Mouse (Mus musculus) heart, embryonic 15.5 days (tissue): Measurements from ENCODE around the gene Phkg1. TPM values are rescaled to one million over a fixed set of nuclear protein-coding genes. Genes with fewer than 3 reads are reported as not detected.

ENCODE experiments used
- ATAC-seq: fragments of 200-750 bp; cut with Nextera tagmentation; replicated peaks from 2 replicates; pipeline ENCODE4 v1.8.0; 2017; ENCODE audit warnings: low read depth, moderate TSS enrichment; ENCODE audit not compliant: insufficient number of reproducible peaks, insufficient read depth, low FRiP score
- H3K27ac ChIP-seq: fragments of 300-500 bp; sonication (generic); 2 replicates; pipeline ENCODE4 v1.5.1; 2015; ENCODE audit warnings: mild to moderate bottlenecking, inconsistent platforms
- H3K27me3 ChIP-seq: fragments of 300-500 bp; sonication (generic); 2 replicates; pipeline ENCODE4 v1.6.1; 2015; ENCODE audit warnings: inconsistent platforms
- H3K36me3 ChIP-seq: fragments of 300-500 bp; sonication (generic); 2 replicates; pipeline ENCODE4 v1.6.1; 2015; ENCODE audit warnings: mild to moderate bottlenecking, inconsistent platforms
- H3K4me1 ChIP-seq: fragments of 300-500 bp; sonication (generic); replicated peaks from 2 replicates; pipeline ENCODE4 v1.6.1; 2015; ENCODE audit warnings: inconsistent platforms
- H3K4me2 ChIP-seq: fragments of 300-500 bp; sonication (generic); 2 replicates; pipeline ENCODE4 v1.6.1; 2015; ENCODE audit warnings: inconsistent platforms, mild to moderate bottlenecking, moderate library complexity
- H3K4me3 ChIP-seq: fragments of 300-500 bp; sonication (generic); 2 replicates; pipeline ENCODE4 v1.5.1; 2015; ENCODE audit warnings: mild to moderate bottlenecking, inconsistent platforms
- H3K9ac ChIP-seq: fragments of 300-500 bp; sonication (generic); 2 replicates; pipeline ENCODE4 v1.6.1; 2015; ENCODE audit warnings: mild to moderate bottlenecking, inconsistent platforms
- H3K9me3 ChIP-seq: fragments of 300-500 bp; sonication (generic); replicated peaks from 2 replicates; pipeline ENCODE4 v1.6.1; 2016; ENCODE audit warnings: inconsistent platforms
- WGBS: fragments of 180-500 bp; shearing (Covaris S2); methylation state at CpG from one replicate; pipeline ENCODE4 v1.1.7; 2015; ENCODE audit warnings: mixed read lengths; 5-methylcytosine and 5-hydroxymethylcytosine counted together
- polyA plus RNA-seq: library from polyadenylated mRNA; unstranded; fragments of >200 nt; fragmentation: Nextera tagmentation; extraction: Ambion mirVana; gene quantifications from 2 replicates; pipeline ENCODE4 v1.2.1, GENCODE M21; 2015

Phkg1 gene
- polyA plus RNA-seq, 1 experiment from 2014 or later: 2.3 TPM

DNA sequence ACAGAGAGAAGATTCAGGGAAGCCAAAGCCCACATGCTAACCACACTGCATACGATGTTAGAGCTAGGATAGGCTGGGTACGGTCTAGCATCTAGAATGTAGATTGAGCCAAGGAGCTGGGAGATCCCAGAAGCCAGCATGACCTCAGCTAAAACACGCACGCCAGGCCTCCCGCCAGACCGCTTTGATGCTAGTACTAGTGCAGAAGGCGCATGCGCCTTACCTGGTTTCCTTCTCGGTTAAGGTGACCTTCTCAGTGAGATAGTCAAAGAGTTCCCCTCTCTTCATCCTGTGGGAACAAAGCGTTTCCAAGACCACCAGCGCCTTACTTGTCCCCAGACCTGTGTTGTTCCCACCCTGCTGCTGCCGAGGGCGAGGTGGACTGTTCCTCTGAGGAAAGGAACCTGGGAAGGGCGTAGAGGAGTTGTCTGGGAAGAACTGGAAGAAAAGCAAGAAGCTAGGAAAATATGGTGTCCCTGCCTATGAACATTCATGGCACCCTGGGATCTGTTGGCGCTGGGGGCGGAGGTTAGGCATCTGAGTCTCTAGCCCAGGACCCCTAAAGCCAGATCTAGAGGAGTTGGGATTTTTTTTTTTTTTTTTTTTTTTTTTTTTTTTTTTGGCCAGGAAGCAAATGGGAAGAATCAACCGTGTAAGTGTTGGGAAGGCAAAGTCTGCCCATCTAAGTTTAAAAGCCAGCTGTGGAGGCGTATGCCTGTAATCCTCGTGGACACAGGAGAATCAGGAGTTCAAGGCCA lies 28.9 kb downstream of the Phkg1 start:
- peaks cover under 1% of the 10 kb centered on the region; the same call in 1 of the 2 replicates for H3K4me1 ChIP-seq
- H3K9me3 ChIP-seq: no peaks in the 10 kb centered on the region
- H3K4me3 ChIP-seq: no peak overlapping the region
- H3K4me2 ChIP-seq: no peak overlapping the region
- no peaks in the 10 kb centered on the region for H3K27me3 ChIP-seq
- WGBS: 81% methylated on average over 19 of the region's 19 CpGs
- H3K9ac ChIP-seq: no peak overlapping the region
- H3K36me3 ChIP-seq: no peaks in the 10 kb centered on the region
- no peak for ATAC-seq
- H3K27ac ChIP-seq: no peak overlapping the region

DNA sequence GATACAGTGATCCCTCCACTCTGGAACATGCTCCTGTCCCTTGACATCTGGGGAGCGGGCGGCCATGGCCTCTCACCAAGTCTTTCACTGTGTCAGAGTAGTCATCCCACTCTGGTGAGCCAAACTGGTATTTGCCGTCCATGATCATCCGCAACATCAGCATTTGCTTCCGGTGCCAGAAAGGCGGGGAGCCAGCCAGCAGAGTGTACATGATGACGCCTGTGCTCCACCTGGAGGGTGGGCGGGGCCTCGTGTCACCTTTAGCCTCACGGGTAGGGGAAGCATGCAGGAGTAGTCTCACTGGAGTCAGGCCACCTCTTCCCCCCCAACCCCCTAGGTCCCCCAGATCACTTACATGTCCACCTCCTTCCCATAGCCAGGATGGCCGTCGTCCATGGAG lies 32.5 kb downstream of the Phkg1 start:
- Histone ChIP-seq H3K4me3 (no peak overlapping the region), H3K36me3 (peaks cover 13% of the 10 kb centered on the region), H3K9me3 (no peaks in the 10 kb centered on the region), H3K4me1 (peaks cover 4% of the 10 kb centered on the region), H3K4me2 (no peak overlapping the region), H3K27ac (no peak overlapping the region), H3K27me3 (no peaks in the 10 kb centered on the region), H3K9ac (no peak overlapping the region)
- 85% methylated on average over 12 of the region's 12 CpGs for WGBS
- ATAC-seq: no peak

DNA sequence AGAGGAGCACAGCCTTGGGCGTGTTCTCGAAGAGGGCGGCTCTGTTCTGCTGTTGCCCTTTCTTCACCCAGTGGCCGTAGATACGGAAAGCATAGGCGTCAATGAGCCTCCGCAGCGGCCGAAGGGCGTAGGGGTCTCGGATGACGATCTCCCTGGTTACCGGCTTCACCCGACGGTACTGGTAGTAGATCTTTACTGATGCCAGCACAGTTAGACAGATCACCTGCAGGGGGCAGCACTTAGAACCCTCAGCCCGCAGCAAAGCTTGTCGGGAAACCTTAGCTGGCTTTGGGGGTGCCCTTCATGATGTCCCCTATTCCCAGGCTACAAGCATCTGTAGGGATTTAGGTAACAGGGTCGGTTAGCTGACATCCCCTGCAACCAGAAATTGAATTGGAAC lies 33.9 kb downstream of the Phkg1 start:
- Histone ChIP-seq H3K4me1 (peaks cover 4% of the 10 kb centered on the region), H3K4me2 (peak overlapping the region; percentile 48), H3K36me3 (peaks cover 22% of the 10 kb centered on the region), H3K9me3 (no peaks in the 10 kb centered on the region), H3K9ac (peak overlapping the region; percentile 31; the same call in 1 of the 2 replicates), H3K27ac (no peak overlapping the region), H3K27me3 (no peaks in the 10 kb centered on the region), H3K4me3 (peak overlapping the region; percentile 24)
- no peak for ATAC-seq
- WGBS: 12% methylated on average over 18 of the region's 18 CpGs

DNA sequence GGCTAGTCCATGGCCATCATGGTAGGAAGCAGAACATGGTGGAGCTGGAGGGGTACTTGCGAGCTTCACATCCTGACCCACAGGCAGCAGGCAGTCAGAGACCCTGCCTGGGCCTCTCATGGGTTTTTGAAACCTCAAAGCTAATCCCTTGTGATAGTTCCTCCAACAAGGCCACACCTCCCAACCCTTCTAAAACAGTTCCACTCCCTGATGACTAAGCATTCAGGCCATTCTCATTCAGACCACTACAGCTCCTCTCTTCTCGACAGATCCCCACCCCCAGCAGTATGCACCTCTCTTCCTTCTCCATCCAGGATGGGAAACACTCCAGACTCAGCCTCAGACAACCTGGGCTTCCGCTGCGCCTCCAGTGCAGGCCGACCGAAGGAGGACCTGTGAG lies 36.0 kb downstream of the Phkg1 start:
- no peak overlapping the region for H3K4me2 ChIP-seq
- no peak for ATAC-seq
- no peak overlapping the region for H3K4me3 ChIP-seq
- H3K36me3 ChIP-seq: peaks cover 29% of the 10 kb centered on the region
- no peak overlapping the region for H3K9ac ChIP-seq
- H3K4me1 ChIP-seq: peaks cover 4% of the 10 kb centered on the region
- 95% methylated on average over 6 of the region's 6 CpGs for WGBS
- no peaks in the 10 kb centered on the region for H3K9me3 ChIP-seq
- no peaks in the 10 kb centered on the region for H3K27me3 ChIP-seq
- H3K27ac ChIP-seq: no peak overlapping the region

DNA sequence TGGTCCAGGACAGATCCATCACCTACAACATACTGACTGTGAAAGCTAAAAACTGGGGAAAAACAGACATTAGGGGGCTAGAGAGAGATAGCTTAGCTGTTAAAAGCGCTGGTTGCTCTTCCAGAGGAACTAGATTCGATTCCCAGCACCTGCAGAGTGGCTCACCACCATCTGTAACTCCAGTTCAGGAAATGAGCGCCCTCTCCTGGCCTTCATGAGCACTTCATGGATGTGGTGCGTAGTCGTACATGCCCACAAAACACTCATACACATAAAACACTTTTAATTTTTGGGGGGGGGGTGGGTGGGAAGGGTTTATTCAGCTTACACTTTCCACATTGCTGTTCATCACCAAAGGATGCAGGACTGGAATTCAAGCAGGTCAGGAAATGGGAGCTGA lies 41.9 kb downstream of the Phkg1 start:
- ATAC-seq: no peak
- Histone ChIP-seq H3K4me2 (no peak overlapping the region), H3K4me3 (no peak overlapping the region), H3K4me1 (no peaks in the 10 kb centered on the region), H3K36me3 (peaks cover 23% of the 10 kb centered on the region), H3K27me3 (no peaks in the 10 kb centered on the region), H3K27ac (no peak overlapping the region), H3K9me3 (no peaks in the 10 kb centered on the region), H3K9ac (no peak overlapping the region)
- 82% methylated on average over 5 of the region's 5 CpGs for WGBS

DNA sequence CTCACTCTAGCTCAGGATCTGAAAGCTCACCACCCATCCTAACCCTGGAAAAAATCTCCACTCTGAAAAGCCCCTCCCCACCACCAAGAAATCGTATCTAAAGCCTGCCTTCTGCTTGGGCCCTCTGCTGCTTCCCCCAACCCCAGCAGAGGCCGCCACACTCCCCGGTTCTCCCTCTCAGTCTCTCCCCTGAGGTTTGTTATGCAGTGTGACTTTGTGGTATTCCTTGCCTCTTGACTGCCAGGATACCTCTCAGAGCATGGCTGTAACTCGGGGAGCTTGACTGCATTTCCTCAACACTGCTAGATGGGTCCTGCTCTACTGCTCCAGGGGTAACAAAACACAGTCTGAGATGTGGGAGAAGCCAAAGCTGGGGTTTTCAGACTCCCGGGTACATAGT lies 43.2 kb downstream of the Phkg1 start:
- H3K27me3 ChIP-seq: no peaks in the 10 kb centered on the region
- H3K4me2 ChIP-seq: no peak overlapping the region
- no peak overlapping the region for H3K27ac ChIP-seq
- H3K9ac ChIP-seq: no peak overlapping the region
- H3K36me3 ChIP-seq: peaks cover 21% of the 10 kb centered on the region
- no peak for ATAC-seq
- H3K9me3 ChIP-seq: no peaks in the 10 kb centered on the region
- 43% methylated on average over 5 of the region's 5 CpGs for WGBS
- H3K4me3 ChIP-seq: no peak overlapping the region
- no peaks in the 10 kb centered on the region for H3K4me1 ChIP-seq

DNA sequence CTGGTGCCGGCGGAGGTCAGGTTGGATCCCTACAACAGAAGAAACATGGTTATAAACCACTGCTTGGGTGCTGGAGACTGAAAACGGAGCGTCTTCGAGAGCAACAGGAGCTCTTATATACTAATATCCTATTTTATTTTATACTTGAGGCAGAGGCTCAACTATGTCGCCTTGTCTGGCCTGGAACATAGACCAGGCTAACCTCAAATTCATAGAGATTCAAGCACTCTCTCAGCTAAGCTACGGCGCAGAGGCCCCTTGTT lies 50.9 kb downstream of the Phkg1 start:
- ATAC-seq: no peak
- Histone ChIP-seq H3K27me3 (no peaks in the 10 kb centered on the region), H3K9ac (peak overlapping the region; percentile 72), H3K36me3 (peaks cover 26% of the 10 kb centered on the region), H3K4me3 (peak overlapping the region; percentile 86), H3K4me2 (peak overlapping the region; percentile 66), H3K9me3 (no peaks in the 10 kb centered on the region), H3K4me1 (peaks cover 14% of the 10 kb centered on the region), H3K27ac (peak overlapping the region; percentile 79; the same call in 1 of the 2 replicates)
- 39% methylated on average over 8 of the region's 8 CpGs for WGBS

DNA sequence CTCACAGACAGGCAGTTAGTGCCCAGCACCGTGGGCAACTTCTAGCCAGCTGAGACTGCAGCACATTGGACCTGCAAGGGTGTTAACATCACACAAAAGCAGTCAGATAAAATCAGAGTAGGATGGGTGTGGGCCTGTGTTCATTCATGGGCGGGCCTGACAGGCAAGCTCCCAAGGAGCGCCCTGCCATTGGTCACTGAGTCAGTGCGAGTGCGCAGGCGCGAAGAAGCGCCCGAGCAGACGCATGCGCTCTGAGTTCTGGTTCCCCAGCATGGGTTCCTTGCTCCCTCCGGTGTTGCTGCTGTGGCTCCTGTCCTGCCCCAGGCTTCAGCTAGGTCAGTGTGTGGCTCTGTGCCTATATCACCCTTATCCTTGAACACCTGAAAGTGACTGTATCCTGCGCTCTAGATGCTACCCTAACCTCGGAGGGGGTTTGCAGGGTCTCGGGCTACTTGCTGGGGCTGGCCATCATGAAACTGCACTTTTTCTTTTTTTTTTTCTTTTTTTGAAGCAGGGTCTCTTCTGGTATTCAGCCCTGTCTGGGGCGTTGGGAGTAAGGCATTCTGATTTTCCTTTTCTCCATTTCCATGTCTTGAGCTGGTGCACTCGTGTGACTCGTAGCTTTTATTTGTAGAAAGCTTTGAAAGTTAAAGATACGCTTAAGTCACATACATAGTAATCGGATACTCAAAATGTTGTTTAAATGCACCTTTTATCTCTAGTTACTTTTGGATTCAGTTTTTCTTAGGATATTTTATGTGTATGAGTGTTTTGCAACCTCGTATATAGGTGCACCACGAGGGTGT lies 51.4 kb downstream of the Phkg1 start, which contains the start of gene Sumf2:
Sumf2 (plus strand) TSS at position 235 of the 806 bp plus-strand sequence.
- WGBS: 7% methylated on average over 22 of the region's 22 CpGs
- no peaks in the 10 kb centered on the region for H3K27me3 ChIP-seq
- H3K4me2 ChIP-seq: peak within 1 kb of the TSS; percentile 66
- no peaks in the 10 kb centered on the region for H3K9me3 ChIP-seq
- H3K4me3 ChIP-seq: peak within 1 kb of the TSS; percentile 86
- peak within 1 kb of the TSS; percentile 79 for H3K27ac ChIP-seq
- peak; percentile 100 for ATAC-seq
- peaks cover 14% of the 10 kb centered on the region for H3K4me1 ChIP-seq
- H3K9ac ChIP-seq: peak within 1 kb of the TSS; percentile 72
- H3K36me3 ChIP-seq: peaks cover 26% of the 10 kb centered on the region

DNA sequence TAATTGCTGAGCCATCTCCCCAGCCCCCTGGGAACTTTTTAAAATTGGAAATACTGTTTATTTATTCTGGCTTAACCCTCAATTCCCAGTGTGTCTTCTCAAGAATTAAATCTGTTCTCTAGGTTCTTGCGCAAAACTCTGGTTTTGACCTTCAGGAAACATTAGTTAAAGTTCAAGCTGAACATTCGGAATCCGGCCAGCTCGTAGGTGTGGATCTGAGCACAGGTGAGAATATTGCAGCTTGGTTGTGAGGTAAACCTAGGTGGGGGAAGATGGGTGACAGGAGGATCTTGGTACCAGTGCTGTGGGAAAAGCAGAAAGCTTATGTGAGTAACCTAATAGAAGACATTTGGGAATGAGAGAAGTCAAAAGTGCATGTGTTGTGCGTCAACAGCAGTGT lies 53.5 kb downstream of the Phkg1 start:
- no peak overlapping the region for H3K4me2 ChIP-seq
- no peak overlapping the region for H3K9ac ChIP-seq
- H3K27me3 ChIP-seq: no peaks in the 10 kb centered on the region
- peaks cover 26% of the 10 kb centered on the region for H3K36me3 ChIP-seq
- H3K4me3 ChIP-seq: no peak overlapping the region
- H3K4me1 ChIP-seq: peaks cover 14% of the 10 kb centered on the region
- no peak for ATAC-seq
- WGBS: 96% methylated on average over 5 of the region's 5 CpGs
- H3K9me3 ChIP-seq: no peaks in the 10 kb centered on the region
- no peak overlapping the region for H3K27ac ChIP-seq
